ENCODE assay signal across 21 mouse cellular contexts in the genomic region with DNA sequence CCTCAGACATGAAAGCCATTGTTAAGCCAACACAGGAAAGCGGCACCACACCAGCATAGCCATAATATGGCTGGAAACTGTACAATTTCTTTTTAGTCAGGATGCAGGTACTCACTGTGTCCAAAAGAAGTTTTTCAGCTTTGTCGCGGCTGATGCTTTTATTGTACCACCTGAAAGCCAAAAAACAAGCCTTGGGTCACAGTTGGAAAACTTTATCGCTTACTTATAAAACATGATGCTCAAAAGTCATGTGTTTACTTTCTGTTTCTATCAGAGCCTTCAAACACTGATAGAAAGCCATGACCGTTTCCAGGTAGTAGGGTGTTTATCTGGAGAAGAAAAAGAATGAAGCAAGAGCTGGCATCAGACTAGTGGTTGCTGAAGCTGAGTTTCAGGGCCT. TPM values are rescaled to one million over a fixed set of nuclear protein-coding genes. Genes with fewer than 3 reads are reported as not detected.
"Had no signal": no experiment of that assay in that cellular context is flagged by ENCODE, and none has a peak within 500 bp of the region (broad histone marks: within the 10 kb centered on the region; RNA-seq: fewer than 3 reads in every experiment).

No protein-coding gene starts in this region.

- H3K36me3 ChIP-seq: kidney, embryonic 15.5 days; liver, embryonic 15.5 days; midbrain, embryonic 13.5 days; neural tube, embryonic 12.5 days had no signal

- H3K27ac ChIP-seq: kidney, embryonic 15.5 days; liver, embryonic 15.5 days; midbrain, embryonic 13.5 days; neural tube, embryonic 12.5 days had no signal

- H3K27me3 ChIP-seq: kidney, embryonic 15.5 days; liver, embryonic 15.5 days; midbrain, embryonic 13.5 days; neural tube, embryonic 12.5 days had no signal

- ATAC-seq: lung, postnatal 0 days; midbrain, embryonic 13.5 days had no signal

- H3K4me1 ChIP-seq: kidney, embryonic 15.5 days; liver, embryonic 15.5 days; midbrain, embryonic 13.5 days; neural tube, embryonic 12.5 days had no signal

- DNase-seq: kidney, adult 18-20 months; kidney, postnatal 25 days; lung, adult 2 months; lung, postnatal 36 days; retina, postnatal 1 day; thymus, adult 18-20 months; thymus, postnatal 25 days had no signal

- H3K4me3 ChIP-seq: kidney, embryonic 15.5 days; liver, embryonic 15.5 days; midbrain, embryonic 13.5 days; myocyte; neural tube, embryonic 12.5 days had no signal

RNA-seq across cellular contexts. Expression of gene Itk, which starts 41.6 kb away (rescaled TPM):
- polyA plus RNA-seq: midbrain, embryonic 13.5 days; neural tube, embryonic 12.5 days had no signal

RNA-seq across cellular contexts. Expression of gene Fam71b, which starts 48.6 kb away (rescaled TPM):
- total RNA-seq: layer of hippocampus, postnatal 25 days; left cerebral cortex, postnatal 36 days; megakaryocyte progenitor cell, adult 5-6 weeks; neutrophil, adult 5-6 weeks had no signal
- polyA plus RNA-seq: kidney, embryonic 15.5 days; limb, embryonic 14.5 days; liver, embryonic 11.5 days; liver, embryonic 15.5 days; lung, postnatal 0 days; midbrain, embryonic 13.5 days; neural tube, embryonic 12.5 days; stomach, embryonic 14.5 days; urinary bladder, adult 2 months had no signal
